1 mouse cellular context compared by ENCODE assay signal in the genomic region with DNA sequence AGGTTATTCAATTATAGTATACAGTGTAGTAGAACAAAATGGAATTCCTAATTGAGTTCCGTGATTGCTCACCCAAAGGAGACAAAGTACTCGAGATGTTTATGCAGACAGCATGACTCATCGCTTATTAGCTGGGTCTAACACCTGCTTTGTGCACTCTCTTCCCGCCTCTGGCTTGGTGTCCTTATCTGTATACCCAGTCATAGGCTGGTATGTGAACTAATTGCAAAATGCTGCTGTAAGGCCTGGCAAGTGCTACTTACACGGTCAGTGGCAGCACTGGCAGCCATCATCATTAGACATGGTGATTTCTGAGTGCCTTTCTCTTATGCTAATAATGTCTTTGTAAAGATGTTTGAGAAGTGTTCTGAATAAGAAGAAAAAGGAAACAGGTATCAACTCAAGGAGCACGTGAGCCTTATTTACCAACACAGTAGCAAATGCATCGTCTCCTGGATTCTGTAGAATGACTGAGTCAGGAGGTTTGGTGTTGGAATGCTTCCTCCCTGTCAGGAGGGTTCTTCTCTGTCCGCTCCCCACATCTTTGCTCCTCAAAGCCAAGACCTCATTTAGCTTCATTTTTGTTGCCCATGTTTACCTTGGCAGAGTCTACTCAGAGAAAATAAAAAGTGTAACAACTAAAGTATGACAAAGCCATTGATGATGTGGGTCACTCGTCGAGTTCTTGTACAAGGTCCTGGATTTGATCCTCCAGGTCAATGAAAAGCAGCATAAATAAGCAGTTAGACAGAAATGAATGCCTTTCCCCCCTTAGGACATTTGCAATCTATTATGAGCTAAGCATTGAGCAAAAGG.
TF ChIP-seq lines count a peak whose summit lies in the region.

No protein-coding gene starts in this region.

TF ChIP-seq in MEL, 35 proteins besides CTCF, POLR2A, EP300 and RAD21 (continued from another document):
- TF ChIP-seq TBP (IDR thresholded peaks at IDR 0.05; ENCODE audit: low read depth, low read length) = no peak
- TF ChIP-seq NELFE (IDR thresholded peaks at IDR 0.05; ENCODE audit: low read depth, low read length) = no peak
- no peak for TF ChIP-seq MYB (IDR thresholded peaks at IDR 0.05; ENCODE audit: low read depth, low read length)
- no peak; the same call in 1 of the 2 replicates for TF ChIP-seq BHLHE40 (IDR thresholded peaks at IDR 0.05; ENCODE audit: borderline replicate concordance, low read depth, low read length)
- peak; percentile 81 for TF ChIP-seq TCF12 (IDR thresholded peaks at IDR 0.05; ENCODE audit: low read depth, low read length)
- TF ChIP-seq MAZ (IDR thresholded peaks at IDR 0.05; ENCODE audit: low read depth, low read length) = no peak
- TF ChIP-seq CHD2 (IDR thresholded peaks at IDR 0.05; ENCODE audit: low read length) = no peak
- TF ChIP-seq MXI1 (IDR thresholded peaks at IDR 0.05; ENCODE audit: low read depth, low read length) = no peak; the same call in 1 of the 2 replicates
- TF ChIP-seq ETS1 (IDR thresholded peaks at IDR 0.05; ENCODE audit: low read depth, low read length) = peak; percentile 95
- TF ChIP-seq UBTF (IDR thresholded peaks at IDR 0.05; ENCODE audit: borderline replicate concordance, insufficient read depth, low read depth, low read length) = no peak
- peak; percentile 60 for TF ChIP-seq SIN3A (IDR thresholded peaks at IDR 0.05; ENCODE audit: low read length)
- TF ChIP-seq SMC3 (IDR thresholded peaks at IDR 0.05; ENCODE audit: low read depth, low read length) = no peak
- TF ChIP-seq ELF1 (IDR thresholded peaks at IDR 0.05; ENCODE audit: low read depth, low read length) = no peak
- peak; percentile 65; the same call in 1 of the 2 replicates for TF ChIP-seq MYC (IDR thresholded peaks at IDR 0.05; ENCODE audit: low read depth, low read length)
- TF ChIP-seq ZC3H11A (IDR thresholded peaks at IDR 0.05; ENCODE audit: low read depth, low read length) = no peak
- TF ChIP-seq CHD1 (IDR thresholded peaks at IDR 0.05; ENCODE audit: low read depth, low read length) = no peak
- TF ChIP-seq RCOR1 (IDR thresholded peaks at IDR 0.05; ENCODE audit: low read depth, low read length) = peak; percentile 66
- TF ChIP-seq NRF1 (IDR thresholded peaks at IDR 0.05; ENCODE audit: insufficient read depth, low read depth, low read length, poor library complexity, severe bottlenecking) = no peak
- no peak for TF ChIP-seq USF2 (IDR thresholded peaks at IDR 0.05; ENCODE audit: borderline replicate concordance in 1 of 2, insufficient read depth in 1 of 2, low read depth in 1 of 2, low read length in 2 of 2)
- TF ChIP-seq ZMIZ1 (IDR thresholded peaks at IDR 0.05; ENCODE audit: low read depth, low read length) = no peak
- peak; percentile 85 for TF ChIP-seq MAX (IDR thresholded peaks at IDR 0.05; ENCODE audit: low read length)
- TF ChIP-seq E2F4 (IDR thresholded peaks at IDR 0.05; ENCODE audit: borderline replicate concordance, low read depth, low read length) = peak; percentile 92
